Mouse (Mus musculus): Measurements from ENCODE around the gene Limd1.
"Not testable (repeated sequence)": the region's sequence is repeated elsewhere in the genome, so short reads cannot be mapped to it uniquely, and the experiment has no call there.

Limd1 gene

DNA sequence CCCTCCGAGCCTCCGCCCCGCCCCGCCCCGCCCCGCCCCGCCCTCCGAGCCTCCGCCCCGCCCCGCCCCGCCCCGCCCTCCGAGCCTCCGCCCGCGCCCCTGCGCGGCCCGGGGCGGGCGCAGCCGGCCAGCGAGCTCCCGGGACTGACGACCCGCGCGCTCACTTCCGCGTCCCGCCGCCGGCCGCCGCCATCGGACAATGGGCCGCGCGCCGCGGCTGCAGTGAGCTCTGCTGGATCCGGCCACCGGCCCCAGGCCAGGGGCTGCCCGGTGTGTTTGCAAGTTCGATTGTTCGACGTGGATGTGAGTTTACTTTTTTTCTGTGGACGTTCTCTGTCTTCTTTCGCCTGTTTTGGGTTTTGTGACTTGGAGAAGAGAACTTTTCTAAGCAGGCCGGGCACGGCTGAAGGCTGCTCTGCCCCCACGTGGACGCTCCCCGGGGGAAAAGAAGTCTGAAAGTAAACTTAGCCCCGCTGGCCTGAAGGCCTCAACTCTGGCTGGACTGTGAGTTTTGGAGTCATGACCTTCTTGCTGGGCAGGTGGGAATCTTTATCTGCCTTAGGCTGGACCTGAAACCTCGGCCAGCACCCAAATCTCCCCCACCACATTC is at the start of gene Limd1:
Gene Limd1, plus strand, starts transcription at position 121 of the 610 bp plus-strand sequence.
- peak; percentile 50 for DNase-seq (ENCODE audit: low read depth, low spot score)

DNA sequence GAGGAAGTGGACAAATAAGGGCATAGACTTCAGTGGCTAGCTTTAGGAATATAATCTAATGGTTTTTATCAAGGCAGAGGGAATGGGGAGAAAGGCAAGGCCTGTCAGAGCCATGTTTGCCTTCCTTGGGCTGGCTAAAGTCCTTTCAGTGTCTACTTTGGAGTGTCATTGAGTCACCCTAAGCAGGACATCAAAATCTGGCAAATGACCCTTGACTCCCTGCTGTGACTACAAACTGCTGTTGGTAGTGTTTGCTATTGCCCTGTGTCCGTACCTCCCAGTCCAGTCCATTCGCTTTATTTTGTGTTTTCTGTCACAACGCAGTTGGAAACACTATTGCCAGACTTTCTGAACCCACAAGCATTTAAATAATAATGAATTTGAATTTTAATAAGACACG is 48.6 kb upstream of the Limd1 start:
- DNase-seq (ENCODE audit: low read depth, low spot score) = no peak

DNA sequence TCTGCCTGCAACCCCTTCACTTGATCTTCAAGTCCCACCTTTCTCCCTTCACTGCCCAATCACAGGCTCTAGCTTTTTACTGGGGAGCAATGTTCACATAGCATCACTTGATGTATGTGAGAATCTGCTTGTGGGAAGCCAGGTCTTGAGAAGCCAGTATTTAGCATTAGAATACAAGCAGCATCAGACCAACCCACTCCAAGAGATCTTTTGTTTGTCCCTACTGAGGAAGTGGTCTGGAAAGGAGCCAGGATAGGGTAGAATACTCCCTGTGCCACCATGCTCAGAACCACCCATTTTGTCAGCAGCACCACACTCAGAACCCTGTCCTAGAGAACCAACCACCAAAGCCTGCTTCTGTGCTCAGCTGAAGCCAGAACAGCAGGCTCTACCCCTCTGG is 47.5 kb upstream of the Limd1 start:
- DNase-seq (ENCODE audit: low read depth, low spot score) = peak; percentile 88

DNA sequence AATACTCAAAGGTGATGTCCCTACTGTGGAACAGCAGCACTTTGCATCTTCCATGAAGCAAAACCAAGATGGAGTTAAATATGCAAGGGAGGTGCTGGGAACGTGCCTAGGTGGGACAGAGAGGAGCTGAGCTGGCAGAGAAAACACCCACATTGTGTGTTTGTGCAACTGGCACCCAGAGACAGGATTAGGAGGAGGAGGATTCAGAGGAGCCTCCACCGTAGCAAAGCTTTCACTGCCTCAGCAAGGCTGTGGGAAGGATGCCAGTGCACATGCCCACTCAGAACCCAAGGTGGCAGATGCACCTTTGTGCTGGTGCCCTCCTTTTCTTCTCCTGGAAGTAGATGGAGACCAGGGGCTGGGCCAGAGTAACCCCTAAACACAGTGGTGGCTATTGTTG is 40.3 kb upstream of the Limd1 start:
- DNase-seq (ENCODE audit: low read depth, low spot score) = no peak

DNA sequence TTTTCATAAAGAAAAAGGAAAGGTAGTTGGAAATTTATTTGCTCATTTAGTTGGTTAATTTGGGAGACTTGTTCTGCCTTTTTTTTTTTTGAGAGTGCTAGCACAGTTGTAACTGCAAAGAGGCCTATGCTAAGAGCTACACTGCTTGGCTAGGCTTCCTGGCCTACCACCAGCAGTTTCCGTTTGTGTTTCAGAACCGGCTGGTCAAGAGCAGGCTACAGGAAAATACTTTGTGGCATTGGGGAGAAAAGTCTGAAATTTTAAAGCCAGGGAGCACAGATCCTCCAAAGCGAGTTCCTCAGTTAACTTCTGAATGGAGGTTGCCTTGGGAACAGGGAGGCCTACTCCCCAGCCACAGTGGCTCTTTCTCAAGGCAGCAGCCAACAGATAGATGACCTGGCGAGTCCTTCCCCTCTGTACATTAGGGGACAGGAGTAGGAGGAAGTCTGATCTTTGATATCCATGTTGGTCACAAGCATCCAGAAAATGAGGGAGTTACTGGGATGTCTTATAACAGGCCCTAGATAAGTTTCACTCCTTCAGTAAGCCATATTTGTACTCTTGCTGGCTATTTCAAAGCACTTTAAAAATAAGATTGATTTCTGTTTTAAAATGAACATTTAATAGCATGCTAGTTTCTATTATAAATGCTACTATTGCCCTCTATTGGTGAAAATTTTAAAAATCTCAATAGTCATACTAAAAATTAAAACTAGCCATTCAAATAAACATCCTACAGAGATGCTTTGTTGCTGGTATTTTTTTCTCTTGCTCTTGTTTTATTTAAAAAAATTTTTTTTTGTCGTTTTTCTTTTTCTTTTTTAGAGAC is 38.1 kb upstream of the Limd1 start:
- DNase-seq (ENCODE audit: low read depth, low spot score) = no peak

DNA sequence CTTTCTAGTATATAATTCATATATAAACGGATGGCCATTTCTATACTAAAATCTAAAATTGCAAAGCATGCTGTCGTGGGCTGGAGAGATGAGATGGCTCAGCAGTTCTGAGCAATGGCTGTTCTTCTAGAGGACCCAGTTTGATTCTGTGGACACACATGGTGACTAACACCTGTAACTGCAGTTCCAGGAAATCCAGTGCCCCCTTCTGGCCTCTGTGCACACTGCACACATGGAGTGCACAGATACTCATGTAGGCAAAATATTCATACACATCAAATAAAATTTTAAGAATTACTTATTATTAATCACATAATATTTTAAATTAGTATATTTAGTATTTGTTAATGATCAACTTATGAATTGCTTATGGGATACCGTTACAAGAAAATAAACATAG is 31.4 kb upstream of the Limd1 start:
- DNase-seq (ENCODE audit: low read depth, low spot score) = not testable (repeated sequence)

DNA sequence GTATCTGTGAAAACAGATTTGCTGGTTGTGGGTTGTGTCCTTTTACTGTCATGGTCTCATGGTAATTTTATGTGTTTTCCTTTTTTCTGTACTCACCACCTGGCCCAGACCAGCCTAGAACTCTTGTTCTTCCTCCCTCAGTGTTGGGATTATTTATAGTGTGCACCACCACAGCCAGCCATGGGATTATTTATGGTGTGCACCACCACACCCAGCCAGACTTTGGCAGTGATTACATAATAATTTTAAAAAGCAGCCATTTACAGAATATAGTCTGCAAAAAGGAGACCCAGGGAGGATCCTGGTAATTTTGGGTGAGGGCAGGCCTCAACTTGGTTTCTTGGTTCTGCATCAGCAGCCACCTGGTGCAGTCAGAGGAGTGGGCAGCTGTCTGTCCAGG is 29.9 kb upstream of the Limd1 start:
- no peak for DNase-seq (ENCODE audit: low read depth, low spot score)

DNA sequence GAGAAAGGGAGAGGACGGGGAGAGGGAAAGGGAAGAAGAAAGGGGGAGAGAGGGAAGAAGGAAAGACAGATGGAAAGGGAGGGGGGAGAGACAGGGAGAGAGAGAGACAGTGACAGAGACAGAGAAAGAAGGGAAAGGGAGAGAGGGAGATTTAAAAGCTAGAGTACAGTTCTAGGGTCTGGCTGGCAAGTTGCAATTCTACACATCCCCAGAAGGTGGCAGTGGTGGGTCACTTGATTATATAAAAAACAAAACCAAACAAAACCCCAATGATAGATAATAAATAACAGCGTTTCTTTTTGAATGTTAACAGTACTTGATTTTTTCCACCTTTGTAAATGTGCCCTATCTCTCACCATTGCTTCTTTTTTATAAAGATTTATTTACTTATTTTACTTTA is 28.3 kb upstream of the Limd1 start:
- DNase-seq (ENCODE audit: low read depth, low spot score) = peak; percentile 20

DNA sequence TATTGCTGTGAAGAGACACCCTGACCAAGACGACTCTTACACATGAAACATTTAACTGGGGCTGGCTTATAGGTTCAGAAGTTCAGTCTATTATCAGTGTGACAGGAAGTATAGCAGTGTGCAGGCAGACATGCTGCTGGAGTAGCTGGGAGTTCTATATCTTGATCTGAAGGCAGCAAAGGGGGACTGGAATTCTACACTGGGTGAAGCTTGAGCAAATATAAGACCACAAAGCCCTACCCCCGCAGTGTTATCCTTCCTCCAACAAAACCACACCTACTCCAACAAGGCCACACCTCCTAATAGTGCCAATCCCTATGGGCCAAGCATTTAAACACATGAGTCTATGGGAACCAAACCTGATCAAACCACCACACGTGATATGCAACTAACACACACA is 26.7 kb upstream of the Limd1 start:
- DNase-seq (ENCODE audit: low read depth, low spot score) = no peak

DNA sequence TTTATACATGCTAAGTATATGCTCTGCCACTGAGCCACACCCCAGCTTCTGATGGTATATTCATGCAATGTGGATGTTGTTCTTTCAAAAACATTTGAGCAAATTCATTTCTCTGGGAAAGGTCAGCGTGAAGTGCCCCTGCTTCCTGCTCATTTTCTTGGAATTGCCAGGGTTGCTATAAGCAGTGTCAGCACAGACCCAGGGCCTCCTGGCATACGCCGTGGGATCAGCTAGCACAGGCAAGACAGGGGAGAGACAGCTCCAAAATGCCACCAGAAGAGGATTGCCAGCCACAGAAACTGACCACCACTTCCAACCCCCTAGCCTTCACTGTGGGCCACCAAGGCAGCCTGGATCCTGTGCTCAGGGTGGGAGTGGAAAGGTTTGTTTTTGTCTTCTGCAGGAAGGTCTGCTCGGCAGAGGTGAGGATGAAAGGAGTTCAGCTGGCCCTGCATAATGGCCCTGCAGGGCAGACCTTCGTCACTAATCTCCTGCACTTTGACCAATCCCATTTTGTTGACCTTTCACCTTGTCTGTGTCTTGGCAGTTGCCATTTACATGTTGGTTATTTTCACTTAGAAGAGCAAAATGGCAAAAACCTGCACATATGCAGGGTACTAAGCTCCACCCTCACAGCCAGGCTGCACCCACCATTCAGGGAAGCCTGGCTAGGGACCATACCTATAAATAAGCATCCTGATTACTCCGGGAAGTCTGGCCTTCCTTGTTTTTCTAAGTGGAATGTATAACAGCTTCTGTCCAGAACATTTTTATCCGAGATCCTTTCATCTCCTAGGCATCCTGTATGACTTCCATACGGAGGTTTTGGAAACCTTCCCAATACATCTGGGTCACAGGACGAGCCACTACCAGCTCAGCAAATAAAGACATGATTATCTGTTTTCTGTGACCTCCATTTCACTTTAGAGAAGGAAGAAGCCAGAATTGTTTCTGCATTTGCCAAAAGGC is 21.6 kb upstream of the Limd1 start:
- DNase-seq (ENCODE audit: low read depth, low spot score) = peak; percentile 36

DNA sequence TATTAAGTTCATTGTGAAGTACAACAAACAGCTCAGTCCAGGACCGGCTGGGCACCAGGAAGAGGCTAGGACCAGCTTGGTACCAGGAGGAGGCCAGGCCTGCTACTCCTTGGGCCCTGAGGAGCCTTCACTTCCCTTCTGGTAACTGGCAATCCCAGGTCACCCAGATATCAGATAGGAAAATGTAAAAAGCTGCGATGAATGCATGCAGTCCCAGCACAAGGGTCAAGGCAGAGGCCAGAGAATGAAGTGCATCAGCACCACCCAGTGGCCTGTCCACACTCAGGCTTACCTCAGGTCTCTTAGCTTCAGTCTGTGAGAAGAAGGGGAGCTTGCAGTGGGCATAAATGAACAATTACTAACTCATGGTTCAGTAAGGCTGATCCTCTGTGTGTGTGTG is 20.9 kb upstream of the Limd1 start:
- no peak for DNase-seq (ENCODE audit: low read depth, low spot score)

DNA sequence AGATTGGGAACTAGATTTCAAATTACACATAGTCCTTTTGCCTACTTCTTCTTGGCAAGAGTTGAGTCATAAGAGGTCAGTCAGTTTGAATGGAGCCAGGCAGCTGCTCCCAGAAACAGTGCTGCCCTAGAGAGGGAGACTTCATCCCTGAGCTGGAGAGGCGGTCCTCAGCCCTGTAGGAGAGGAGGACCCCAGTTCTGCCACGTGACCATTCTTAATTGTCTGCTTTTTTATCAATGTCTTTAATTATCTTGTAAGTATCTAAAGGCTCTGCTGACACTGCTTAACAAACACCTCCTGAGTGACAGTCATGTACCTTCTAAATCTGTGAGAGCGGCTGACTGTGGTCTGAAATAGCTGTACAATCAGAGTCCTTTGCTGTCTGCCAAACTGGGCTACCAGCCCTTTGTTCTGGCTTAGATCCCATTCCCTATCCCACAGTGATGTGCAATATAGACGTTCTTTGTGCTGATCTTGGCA is 11.3 kb upstream of the Limd1 start:
- no peak for DNase-seq (ENCODE audit: low read depth, low spot score)

DNA sequence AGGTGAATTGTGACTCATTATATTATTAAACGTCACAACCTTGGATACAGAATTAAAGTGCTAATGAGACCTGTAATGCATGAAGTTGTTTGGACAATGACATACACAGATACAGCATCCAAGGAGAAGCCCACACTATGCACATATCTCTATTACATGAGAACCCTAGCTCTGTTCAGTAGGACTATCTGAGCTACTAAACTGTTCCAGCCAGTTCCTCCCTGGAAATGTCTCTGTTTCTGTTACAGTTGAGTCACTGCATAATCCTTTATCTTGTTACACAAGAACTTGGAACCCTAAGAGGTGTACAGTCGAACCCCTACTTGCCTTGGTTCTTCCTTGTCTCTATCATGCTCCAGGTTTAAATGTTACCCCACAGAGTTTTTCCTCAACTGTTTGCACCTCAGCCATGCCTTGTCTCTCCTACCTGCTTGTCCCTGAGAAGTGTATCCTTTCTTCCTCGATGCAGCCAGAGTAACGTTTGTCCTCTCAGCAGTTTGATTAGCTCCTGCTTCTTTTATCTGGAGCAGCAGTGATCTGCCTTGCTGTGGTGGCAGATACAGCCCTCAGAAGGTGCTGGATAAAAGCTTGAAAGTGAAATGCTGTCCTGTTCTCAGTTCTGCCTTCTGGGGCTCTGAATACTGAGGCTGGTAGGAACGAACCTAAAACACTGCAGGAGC is 10.0 kb upstream of the Limd1 start:
- no peak for DNase-seq (ENCODE audit: low read depth, low spot score)

DNA sequence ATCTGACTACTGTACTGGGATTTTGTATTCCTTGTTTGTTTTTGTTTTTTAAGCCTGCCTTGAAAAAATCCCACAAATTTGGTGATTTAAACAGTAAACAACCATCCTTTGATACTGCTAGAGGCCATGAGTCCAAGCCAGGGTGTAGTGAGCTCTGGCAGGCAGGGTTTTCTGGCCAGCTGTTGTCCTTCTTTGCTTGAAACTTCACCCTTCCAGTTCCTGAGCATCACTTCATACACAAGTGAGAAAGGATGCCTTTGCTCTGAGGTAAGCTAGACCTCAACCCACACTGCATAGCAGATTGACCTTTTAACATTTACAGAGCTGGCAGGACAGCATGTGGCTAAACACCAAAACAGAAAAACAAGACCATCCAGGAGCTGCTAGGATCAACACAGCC is 9.4 kb upstream of the Limd1 start:
- no peak for DNase-seq (ENCODE audit: low read depth, low spot score)

DNA sequence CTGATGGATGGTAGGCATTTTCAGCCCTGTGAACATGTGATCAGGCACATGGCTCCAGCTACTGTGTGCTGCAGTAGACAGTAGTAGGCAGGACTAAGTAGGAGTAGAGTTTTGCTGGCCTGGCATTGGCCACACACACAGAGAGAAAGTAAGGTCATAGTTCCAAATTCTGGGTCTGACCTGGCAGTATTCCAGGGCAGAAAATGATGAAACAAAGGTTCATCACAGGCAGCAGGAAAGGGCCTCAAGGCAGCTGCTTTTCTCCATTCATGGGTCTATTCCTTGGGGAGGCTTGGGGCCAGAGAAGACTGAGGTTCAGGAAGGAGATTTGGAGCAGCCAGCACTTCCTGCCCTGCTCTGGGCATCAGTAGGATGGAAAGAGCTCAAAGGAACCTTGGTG is 5.1 kb upstream of the Limd1 start:
- no peak for DNase-seq (ENCODE audit: low read depth, low spot score)

DNA sequence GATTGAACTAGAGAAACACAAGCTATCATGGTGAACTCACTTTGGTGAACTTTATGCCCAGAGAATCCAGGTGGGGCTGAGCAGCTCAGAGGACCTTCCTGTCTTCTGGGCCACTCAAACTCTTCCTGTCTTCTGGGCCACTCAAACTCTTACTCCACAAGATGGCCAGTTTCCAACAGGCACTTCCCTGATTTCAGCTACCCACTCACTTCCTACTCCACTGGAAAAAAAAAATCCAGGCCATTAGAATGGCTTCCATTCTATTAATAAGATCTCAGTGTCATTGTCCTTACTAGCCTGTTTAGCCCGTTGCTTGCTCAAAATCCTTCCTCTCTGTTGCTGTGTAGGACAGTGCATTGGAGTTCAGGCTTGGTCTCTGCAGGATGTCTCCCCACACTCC is 2.9 kb upstream of the Limd1 start:
- DNase-seq (ENCODE audit: low read depth, low spot score) = no peak

DNA sequence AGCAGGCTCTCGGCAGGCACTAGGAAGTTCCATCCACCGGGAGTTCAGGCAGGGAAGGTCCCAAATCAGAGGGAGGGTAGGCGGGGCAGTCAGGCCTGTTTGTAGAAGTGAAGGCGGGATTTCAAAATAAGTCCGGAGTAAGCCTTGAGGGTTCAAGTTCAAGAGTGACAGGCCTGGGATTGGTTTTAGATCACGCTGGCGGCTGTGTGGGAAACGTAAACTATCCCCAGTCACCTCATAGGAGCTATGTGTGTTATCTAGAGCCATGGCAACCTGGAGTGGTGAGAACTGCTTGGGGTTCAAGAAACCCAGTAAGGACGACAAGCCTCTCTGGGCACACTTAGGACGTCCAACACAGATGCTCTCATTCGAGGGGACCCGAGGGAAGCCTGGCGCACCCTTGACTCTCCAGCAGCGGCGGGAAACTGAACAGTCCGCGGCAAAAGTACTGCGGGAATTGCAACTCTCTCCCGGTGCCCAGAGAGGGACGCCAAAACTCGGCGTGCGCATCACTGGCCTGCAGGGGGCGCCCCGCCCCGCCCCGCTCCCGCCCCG is 398 bp upstream of the Limd1 start:
- peak; percentile 80 for DNase-seq (ENCODE audit: low read depth, low spot score)

DNA sequence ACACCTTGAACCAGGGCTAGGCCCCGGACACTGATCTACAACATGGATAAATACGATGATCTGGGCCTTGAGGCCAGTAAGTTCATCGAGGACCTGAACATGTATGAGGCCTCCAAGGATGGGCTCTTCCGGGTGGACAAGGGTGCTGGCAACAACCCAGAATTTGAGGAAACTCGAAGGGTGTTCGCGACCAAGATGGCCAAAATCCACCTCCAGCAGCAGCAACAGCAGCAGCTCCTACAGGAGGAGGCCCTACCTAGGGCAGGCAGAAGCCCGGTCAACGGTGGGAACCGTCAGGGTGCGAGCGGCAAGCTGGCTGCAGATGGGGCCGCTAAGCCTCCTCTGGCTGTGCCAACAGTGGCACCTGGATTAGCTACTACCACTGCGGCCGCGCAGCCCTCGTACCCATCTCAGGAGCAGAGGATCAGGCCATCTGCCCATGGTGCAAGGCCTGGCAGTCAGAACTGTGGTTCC is 727 bp downstream of the Limd1 start:
- no peak for DNase-seq (ENCODE audit: low read depth, low spot score)

DNA sequence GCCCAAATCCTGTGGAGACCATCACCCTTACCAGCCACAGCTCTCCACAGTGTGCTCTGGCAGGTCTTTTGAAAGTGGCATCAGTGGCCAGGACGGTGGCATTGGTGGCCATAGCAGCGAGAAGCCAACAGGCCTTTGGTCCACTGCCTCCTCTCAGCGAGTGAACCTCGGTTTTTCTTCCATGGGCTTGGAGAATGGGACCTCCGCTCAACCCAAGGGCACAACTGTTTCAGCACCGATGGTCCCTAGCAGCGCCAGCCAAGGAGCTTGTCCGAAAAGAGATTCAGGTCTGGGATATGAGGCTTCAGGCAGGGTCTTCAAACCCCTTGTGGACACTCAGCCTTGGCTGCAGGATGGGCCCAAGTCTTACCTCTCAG is 1.4 kb downstream of the Limd1 start:
- DNase-seq (ENCODE audit: low read depth, low spot score) = no peak

DNA sequence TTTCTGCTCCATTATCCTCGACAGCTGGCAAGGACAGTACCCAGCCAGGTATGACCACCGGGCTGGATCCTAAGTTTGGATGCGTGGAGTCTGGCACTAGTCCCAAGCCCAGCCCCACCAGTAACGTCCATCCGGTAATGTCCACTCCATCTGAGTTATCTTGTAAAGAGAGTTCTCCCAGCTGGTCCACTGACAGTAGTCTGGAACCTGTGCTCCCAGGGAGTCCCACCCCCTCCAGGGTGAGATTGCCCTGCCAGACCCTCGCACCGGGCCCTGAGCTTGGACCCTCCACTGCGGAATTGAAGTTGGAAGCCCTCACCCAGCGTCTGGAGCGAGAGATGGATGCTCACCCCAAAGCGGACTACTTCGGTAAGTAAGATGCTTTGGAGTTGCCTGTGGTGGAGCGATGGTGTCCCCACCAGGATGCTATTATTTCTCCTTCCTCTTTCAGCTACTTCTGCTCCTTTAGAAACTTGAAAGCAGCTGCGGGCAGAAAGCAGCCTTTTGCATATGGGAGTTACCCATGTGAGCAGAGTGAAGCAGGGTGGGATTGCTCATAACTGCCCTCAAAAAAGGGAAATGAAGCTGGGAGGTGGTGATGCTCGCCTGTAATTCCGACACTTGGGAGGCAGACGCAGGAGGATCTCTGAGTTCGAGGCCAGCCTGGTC is 1.9 kb downstream of the Limd1 start:
- no peak for DNase-seq (ENCODE audit: low read depth, low spot score)

DNA sequence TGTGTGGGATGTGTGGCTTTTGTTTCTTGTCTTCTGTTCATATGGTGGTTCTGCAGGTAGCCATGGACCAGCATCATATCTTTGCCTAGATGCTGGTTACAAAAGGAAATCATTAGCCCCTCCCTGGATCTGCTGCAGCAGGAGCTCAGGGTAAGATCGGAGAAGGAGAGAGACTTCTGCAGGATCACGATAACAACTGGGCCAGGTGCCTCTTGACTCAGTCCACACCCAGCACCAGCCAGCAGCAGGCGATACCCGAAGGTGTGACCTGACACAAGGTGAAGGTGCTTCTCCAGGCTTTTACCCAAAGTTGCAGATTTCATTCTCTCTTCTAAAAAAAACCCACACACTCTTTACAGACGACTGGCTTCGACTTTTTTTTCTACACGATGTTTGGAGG is 2.6 kb downstream of the Limd1 start:
- no peak for DNase-seq (ENCODE audit: low read depth, low spot score)

All from R1 (cell line).